Mouse (Mus musculus) G1E-ER4 (cell line): Measurements from ENCODE around the gene Adgrv1. TPM values are rescaled to one million over a fixed set of nuclear protein-coding genes. Genes with fewer than 3 reads are reported as not detected.

Experiments
- GATA1 ChIP-seq: IDR thresholded peaks from one replicate; pipeline ENCODE4 v1.8.0; 2012; ENCODE audit warnings: low read length, inconsistent platforms
- polyA plus RNA-seq: library from polyadenylated mRNA; stranded (reverse); fragments of >175 nt; gene quantifications from 2 replicates; pipeline ENCODE4 v1.2.3, GENCODE M21; 2012

Adgrv1 gene
- polyA plus RNA-seq, 1 experiment = not detected

DNA sequence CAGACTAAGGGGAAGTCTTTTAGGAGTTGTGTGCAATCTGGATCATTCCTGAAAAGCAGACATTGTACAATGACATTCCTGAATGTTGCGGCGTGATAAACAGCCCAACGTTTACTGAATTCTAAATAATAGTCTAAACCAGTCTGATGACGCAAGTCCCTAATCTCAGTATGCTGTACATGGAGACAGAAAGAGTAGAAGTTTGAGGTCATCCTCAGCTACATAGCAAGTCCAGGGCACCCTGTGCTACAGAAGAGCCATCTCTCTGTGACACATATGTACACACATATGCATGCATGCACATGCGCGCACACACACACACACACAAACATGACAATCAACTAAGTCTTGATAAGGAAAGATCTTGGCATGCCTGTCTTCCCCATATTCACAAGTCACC lies 262.8 kb downstream of the Adgrv1 start:
- TF ChIP-seq GATA1 = no peak

DNA sequence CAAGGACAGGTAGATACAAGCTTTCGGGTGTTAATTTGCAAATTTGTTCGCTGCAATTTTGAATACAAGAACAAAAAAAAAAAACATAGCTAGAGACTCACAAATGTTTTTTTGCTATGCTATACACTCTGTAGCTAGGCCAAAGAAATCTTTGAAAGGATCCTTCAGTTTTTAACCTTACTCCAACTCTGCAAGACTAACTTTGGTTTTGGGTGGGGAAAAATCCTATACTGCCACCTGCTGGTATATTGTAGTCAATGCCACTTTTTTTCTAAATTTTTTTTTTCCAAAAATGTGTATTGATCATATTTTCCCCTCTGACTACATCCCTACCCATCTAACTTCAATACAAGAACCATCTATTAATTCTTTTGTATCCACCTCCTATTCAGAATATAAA lies 263.4 kb downstream of the Adgrv1 start:
- no peak for TF ChIP-seq GATA1

DNA sequence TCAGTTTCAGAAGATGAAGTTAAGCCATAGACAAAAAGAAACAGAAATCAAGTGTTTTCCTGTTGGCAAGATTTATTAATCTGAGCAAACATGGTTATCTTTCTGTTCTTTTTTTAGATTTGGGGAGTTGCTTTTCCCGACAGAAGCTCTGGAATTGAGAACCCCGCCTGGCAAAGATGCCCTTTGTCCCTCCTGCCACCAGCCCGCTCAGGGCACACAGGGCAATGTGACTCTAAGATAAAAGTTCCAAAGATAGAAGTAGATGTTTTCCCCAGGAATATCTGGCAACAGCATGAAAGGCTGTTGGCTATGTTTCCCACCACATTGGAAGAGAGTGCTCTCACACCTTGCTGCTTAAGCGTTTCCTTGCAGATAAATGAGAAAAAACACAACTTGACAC lies 264.0 kb downstream of the Adgrv1 start:
- TF ChIP-seq GATA1 = no peak

DNA sequence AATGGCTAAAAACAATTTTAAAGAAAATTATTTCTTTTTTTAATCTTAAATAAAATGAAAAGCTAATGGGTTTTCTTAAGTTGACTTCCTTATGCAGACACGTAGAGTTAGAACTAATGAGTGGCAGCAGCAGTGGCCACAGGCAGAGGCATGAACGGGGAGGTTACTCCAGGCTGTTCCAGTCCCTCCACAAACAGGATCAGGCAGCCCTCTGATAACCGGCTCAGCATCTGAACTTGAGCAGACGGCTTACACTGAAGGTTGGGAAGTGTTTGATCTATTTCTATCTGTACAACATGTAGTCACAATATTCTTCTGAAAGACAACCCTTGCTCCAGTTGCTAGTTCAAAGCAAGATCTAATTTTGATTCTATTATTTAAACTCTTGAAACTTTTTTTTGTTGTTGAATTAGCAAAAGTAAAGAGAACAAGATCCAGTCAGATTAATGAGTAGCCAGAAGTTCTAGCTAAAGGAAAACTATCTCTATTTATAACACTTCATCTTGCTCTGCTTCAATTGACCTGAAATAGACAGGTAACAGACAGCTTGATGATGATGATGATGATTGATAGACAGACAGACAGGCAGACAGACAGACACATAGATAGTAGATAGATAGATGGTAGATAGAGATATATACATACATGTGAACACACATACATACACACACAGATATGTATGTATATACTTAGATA lies 265.1 kb downstream of the Adgrv1 start:
- TF ChIP-seq GATA1 = no peak

DNA sequence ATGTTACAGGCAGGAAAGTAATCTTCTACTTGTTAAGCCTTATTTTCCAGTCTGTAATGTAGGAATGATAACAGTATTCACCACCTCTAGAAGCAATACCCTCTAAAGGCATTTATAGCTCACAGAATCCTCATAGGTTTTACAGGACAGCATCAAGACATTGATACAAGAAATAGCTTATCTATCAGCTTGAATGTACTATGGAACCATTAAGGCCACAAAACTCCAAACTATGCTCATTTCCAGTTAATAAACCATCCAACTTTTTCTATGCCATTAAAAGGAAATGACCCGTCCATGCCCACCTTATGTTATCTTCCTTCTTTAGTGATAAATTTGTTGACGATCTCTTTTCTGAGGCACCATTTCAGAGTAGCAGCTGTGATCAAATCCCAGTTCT lies 272.6 kb downstream of the Adgrv1 start:
- TF ChIP-seq GATA1 = no peak

DNA sequence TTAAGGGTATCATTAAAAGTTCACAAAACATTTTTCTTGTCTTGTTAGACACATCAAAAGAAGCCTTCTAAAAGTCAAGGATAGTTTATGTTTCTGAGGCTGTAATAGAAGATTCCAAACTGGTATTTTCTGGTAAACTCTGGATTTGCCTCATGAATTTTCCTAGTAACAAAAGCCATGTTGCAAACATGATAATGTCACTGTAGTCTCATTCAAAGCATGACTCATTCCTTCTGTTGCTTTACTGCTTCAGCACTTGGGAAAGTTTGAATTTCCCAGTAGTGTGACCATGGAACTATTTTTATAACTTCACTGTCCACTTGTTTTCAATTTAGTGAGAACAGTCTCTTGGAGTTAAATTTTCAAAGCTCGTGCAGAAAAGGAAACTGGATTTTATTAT lies 274.2 kb downstream of the Adgrv1 start:
- no peak for TF ChIP-seq GATA1

DNA sequence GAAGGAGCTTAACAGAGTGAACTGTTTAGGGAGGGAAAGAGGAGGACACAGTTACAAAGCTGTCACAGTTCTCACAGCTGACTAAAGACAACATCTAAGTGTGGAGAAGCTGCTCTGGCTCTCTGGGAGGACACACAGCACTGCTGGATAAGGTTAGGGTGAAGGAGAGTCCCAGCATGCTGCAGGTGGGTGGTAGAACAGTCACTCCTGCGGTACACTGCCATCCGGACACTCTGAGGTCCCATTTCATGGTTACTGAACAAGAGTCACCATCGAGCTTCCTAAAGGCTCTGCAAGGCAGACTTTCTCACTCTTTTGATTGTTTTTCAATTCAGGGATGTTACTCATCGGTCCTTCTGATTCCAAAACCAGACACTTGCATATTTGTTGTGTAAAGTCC lies 274.6 kb downstream of the Adgrv1 start:
- TF ChIP-seq GATA1 = no peak

DNA sequence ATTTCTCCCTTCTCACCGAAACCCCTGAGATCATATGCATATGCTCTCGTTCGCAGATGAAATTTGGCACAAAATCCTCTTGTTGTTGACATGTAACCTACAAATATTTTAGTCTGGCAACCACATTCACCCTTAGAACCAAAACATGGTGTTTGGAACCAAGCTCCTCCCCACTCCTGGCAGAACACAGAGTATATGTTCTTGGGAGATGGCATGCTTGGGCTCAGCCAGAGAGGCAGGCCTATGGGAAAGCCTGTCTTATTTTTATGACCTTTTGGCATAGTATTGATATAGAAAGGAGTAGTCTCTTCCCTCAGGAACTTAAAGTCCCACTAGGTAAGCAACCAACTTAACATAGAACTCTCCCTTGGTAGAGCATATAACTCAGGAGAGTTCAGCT lies 275.7 kb downstream of the Adgrv1 start:
- TF ChIP-seq GATA1 = no peak

DNA sequence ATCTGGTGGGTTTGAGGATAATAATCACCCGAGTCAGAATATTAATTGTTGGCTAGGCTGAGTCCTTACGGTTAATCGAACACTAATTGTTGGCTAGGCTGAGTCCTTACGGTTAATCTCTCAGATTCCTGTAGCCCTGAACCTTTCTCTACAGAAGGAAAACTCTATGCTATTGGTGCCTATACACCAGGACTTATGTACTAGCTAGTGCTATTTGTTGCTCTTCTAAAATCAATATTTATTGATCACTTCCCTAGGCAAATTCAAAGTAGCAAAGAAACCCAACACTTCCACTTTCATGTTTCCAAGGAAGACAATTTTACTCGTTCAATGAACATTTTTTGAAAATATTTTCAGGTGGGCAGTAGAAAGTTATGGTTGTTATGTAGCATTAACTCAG lies 278.4 kb downstream of the Adgrv1 start:
- no peak for TF ChIP-seq GATA1

DNA sequence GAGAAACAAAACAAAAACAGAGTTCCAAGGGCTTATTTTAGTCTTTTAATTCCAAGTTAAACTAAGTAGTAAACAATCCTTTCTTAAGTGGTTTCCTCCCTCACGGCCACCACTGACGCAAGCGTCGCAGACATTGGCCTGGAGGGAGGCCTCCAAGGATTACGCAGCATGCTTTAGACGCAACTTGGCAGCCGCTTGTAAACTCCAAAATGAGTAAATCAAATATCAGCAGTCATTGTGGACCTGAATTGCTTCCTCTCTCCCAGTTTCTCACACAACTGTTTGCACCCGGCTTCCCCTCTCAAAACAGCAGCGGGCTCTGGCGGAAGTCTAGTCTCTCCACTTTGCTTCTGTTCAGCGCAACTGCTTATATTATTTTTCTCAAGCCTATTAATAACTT lies 280.7 kb downstream of the Adgrv1 start:
- TF ChIP-seq GATA1 = no peak

DNA sequence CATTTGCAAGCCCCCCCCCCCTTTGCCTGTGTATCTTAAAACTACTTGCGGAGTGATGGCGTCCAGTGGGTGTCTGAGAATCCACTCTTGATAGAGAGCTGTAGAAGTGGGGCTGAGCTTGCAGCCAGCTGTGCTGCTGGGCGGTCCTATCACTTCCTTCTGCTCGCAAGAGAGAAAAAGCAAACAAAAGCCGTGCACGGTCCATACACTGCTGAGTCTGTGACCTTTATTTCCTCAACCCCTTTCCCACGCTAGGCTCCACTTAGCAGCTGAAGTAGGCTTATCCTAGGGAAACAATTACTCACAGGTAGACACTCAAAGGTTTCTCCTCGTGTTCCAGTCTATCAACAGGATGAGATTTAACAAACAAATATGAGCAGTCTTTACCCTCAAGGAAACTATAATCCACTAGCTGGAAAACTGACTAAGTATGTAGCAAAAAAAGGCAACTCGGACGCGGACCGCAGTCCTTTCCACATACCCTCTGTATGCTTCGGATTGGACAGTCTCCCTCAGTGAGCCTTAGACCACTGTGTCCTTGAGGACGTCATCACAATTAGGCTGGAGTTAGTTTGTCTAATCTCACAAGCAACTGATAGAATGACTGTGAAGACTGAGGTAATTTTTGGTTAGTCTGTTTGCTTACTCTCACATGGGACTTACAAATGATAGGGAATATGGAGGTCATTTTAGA lies 281.3 kb downstream of the Adgrv1 start:
- TF ChIP-seq GATA1 = no peak

DNA sequence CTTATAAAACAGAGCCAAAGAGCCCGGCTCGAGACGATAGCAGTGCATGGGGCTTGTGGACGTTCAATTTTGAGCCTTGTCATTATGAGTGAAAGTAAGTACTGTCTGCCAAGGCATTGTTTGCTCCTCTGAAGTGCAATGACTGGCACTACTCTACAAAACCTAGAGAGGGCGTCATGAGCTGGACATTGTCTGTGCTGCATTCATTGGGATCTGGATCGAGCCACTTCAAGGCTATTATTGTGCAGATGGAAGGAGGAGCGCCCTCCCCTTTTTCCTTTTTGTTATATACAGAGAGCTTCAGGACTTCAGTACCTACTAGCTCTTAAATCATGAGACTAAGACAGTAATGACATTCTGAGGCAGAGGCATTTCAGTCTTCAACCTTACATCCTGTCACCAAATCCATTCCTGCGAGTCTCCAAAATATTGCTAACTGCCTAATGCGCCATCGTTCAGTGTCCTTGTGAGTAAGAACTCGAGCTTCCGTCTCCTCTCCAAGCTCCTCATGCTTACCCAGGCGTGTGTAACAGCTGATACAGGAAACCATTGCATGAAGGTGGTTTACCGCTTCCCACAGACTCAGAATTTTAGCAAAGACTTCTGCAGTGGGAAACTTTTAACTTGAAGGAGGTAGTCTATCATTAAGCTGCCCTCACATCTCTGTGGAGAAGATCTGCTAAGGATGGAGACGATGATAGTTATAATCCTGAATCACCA lies 285.5 kb downstream of the Adgrv1 start:
- TF ChIP-seq GATA1 = no peak

DNA sequence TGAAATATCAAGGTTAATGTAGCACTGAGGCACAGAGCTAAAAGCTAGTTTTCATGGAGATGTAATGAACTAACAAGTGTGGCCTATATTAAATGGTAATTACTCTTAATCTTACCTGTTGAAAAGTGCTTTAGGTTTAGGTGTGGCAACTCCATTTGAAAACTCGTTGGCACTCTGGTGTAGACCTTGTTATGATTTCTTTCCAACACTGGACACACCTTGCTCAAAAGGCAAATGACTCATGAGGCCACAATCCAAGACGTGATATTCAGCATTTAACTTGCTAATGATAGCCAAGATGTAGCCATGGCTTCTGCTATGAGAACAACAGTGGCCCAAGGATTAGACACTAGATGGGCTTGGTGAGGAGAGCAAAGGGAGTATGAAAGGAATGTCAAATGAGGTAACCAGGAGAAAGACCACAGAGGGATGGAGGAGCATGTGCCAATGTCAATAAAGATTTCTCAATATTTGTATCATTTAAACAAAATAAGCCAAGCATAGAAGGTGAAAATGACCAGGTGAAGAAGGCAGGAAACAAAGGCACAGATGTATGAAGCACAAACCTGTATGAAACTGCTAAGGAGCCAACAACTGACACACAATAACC lies 289.9 kb downstream of the Adgrv1 start:
- no peak for TF ChIP-seq GATA1

DNA sequence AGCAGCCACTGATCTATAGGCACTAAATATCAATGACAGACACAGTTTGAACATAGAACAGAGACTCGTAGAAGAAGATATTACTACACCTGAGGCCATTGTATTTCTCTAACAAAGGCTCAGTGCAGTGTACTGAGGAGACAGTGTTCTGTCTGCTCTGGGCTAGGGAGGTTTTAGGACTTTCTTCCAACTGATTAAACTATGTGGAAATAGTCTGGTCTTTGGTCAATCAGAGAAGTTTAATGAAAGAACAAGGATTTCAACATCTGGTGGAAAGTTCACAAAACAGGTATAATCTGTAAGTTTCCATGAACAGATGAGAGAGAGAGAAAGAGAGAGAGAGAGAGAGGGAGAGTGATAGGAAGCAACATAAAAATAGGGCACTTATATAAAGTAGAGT lies 297.7 kb downstream of the Adgrv1 start:
- TF ChIP-seq GATA1 = no peak

DNA sequence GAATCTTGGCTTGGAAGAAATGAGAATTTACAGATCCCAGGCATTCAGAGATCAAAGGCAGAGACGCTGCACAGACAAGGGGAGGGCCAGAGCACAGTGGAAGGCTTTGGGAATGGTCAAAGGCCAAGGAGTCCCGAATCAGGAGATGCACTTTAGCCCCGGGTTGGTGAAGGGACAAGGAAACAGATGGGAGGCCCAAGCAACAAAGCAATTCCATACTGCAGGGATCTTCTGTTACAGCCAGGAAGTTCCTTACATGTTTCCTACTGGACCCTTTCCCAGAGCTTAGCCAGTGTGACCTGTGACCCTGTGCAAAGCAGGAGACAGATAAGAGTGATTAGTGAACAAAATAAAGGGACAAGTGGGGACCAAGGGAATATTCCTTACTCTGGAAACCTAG lies 300.9 kb downstream of the Adgrv1 start:
- no peak for TF ChIP-seq GATA1

DNA sequence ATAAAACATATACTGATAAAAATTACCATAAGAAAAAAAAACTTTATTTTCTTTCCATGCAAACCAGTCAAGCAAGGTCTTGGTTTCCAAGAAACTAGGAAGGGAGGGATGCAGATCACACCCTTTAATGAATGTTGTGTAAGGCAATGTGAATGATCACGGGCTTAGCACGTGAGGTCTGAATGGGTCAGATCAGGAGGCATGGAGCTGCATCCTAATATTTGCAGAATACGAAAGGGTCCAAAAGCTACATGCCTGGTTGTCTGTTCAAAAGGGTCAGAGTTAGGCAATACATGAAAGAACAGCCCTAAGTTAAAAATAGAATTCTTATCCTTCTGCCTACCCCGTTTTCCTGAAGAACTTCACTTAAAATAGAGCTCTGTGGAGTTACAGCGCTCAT lies 303.2 kb downstream of the Adgrv1 start:
- no peak for TF ChIP-seq GATA1
